Mouse (Mus musculus) heart, embryonic 10.5 days (tissue): Measurements from ENCODE around the gene Rab3gap1. TPM values are rescaled to one million over a fixed set of nuclear protein-coding genes. Genes with fewer than 3 reads are reported as not detected.

Source experiments
- DNase-seq: peaks from one replicate; pipeline ENCODE4 v3.0.0-alpha.2; 2017; ENCODE audit warnings: low spot score
- H3K27ac ChIP-seq: fragments of 300-500 bp; sonication (generic); 2 replicates; pipeline ENCODE4 v1.5.1; 2016; ENCODE audit warnings: mild to moderate bottlenecking
- H3K27me3 ChIP-seq: fragments of 300-500 bp; sonication (generic); 2 replicates; pipeline ENCODE4 v1.6.1; 2016; ENCODE audit warnings: mild to moderate bottlenecking; ENCODE audit not compliant: poor library complexity, insufficient read depth, severe bottlenecking
- H3K36me3 ChIP-seq: fragments of 300-500 bp; sonication (generic); 2 replicates; pipeline ENCODE4 v1.6.1; 2016; ENCODE audit warnings: mild to moderate bottlenecking, moderate library complexity
- H3K4me1 ChIP-seq: fragments of 300-500 bp; sonication (generic); 2 replicates; pipeline ENCODE4 v1.6.1; 2016; ENCODE audit warnings: mild to moderate bottlenecking
- H3K4me3 ChIP-seq: fragments of 300-500 bp; sonication (generic); 2 replicates; pipeline ENCODE4 v1.5.1; 2016; ENCODE audit warnings: mild to moderate bottlenecking, moderate library complexity
- H3K9me3 ChIP-seq: fragments of 300-500 bp; sonication (generic); 2 replicates; pipeline ENCODE4 v1.6.1; 2016; ENCODE audit warnings: mild to moderate bottlenecking, moderate library complexity
- WGBS: fragments of 180-500 bp; shearing (Covaris S2); methylation state at CpG from one replicate; pipeline ENCODE4 v1.1.7; 2016; 5-methylcytosine and 5-hydroxymethylcytosine counted together
- polyA plus RNA-seq: library from polyadenylated mRNA; unstranded; fragments of >200 nt; fragmentation: Nextera tagmentation; extraction: Ambion mirVana; gene quantifications from 2 replicates; pipeline ENCODE4 v1.2.1, GENCODE M21; 2016

The Rab3gap1 gene
- polyA plus RNA-seq, 1 experiment from 2014 or later: 19.2 TPM

GRCm38 (mm10) chr1:127859799-127860400 is 8.7 kb upstream of the Rab3gap1 start:
- Histone ChIP-seq H3K4me3 (no peak overlapping the region), H3K36me3 (no peaks in the 10 kb centered on the region), H3K27me3 (no peaks in the 10 kb centered on the region), H3K27ac (no peak overlapping the region), H3K4me1 (no peaks in the 10 kb centered on the region), H3K9me3 (no peaks in the 10 kb centered on the region)
- WGBS: 77% methylated on average over 6 of the region's 6 CpGs
- DNase-seq: no peak

- Histone ChIP-seq H3K9me3 (no peaks in the 10 kb centered on the region), H3K27ac (no peak overlapping the region), H3K4me1 (no peaks in the 10 kb centered on the region), H3K36me3 (no peaks in the 10 kb centered on the region), H3K4me3 (no peak overlapping the region), H3K27me3 (no peaks in the 10 kb centered on the region)
- no peak for DNase-seq
- 87% methylated on average over 4 of the region's 4 CpGs for WGBS
Measured at GRCm38 (mm10) chr1:127860492-127860891, 8.1 kb upstream of the Rab3gap1 start.

DNA sequence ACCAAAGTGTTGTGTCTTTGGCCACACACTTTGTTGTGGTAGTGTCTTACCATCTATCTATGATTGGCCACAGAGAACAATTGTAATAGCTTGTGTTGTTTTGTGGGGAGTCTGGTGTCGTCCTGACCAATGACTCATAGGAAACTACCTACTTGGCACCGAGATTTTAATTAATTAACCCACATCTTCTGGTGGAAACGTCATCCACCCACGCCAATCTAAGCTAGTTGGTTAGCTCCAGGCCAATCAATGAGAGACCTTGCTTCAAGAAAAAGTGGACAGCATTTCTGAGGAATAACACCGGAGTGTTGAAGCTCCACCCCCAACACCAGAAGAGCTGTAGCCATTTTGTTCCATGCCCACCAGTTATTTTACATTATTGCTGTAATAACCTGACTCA is 6.7 kb upstream of the Rab3gap1 start:
- no peak for DNase-seq
- Histone ChIP-seq H3K27ac (no peak overlapping the region), H3K36me3 (no peaks in the 10 kb centered on the region), H3K4me1 (no peaks in the 10 kb centered on the region), H3K9me3 (no peaks in the 10 kb centered on the region), H3K27me3 (no peaks in the 10 kb centered on the region), H3K4me3 (no peak overlapping the region)
- WGBS: 88% methylated on average over 5 of the region's 5 CpGs

GRCm38 (mm10) chr1:127863806-127864205 is 4.8 kb upstream of the Rab3gap1 start:
- H3K27ac ChIP-seq: no peak overlapping the region
- WGBS: 77% methylated on average over 7 of the region's 7 CpGs
- H3K36me3 ChIP-seq: no peaks in the 10 kb centered on the region
- no peak for DNase-seq
- H3K27me3 ChIP-seq: no peaks in the 10 kb centered on the region
- no peaks in the 10 kb centered on the region for H3K4me1 ChIP-seq
- H3K9me3 ChIP-seq: no peaks in the 10 kb centered on the region
- no peak overlapping the region for H3K4me3 ChIP-seq

GRCm38 (mm10) chr1:127869276-127869675 is 703 bp downstream of the Rab3gap1 start:
- WGBS: 45% methylated on average over 8 of the region's 8 CpGs
- Histone ChIP-seq H3K36me3 (peaks cover 27% of the 10 kb centered on the region), H3K4me3 (peak overlapping the region; percentile 69), H3K27me3 (no peaks in the 10 kb centered on the region), H3K4me1 (0 out of 2 replicates have a peak, but pooled peaks cover 3% of the 10 kb centered on the region), H3K27ac (peak overlapping the region; percentile 89), H3K9me3 (no peaks in the 10 kb centered on the region)
- no peak for DNase-seq

DNA sequence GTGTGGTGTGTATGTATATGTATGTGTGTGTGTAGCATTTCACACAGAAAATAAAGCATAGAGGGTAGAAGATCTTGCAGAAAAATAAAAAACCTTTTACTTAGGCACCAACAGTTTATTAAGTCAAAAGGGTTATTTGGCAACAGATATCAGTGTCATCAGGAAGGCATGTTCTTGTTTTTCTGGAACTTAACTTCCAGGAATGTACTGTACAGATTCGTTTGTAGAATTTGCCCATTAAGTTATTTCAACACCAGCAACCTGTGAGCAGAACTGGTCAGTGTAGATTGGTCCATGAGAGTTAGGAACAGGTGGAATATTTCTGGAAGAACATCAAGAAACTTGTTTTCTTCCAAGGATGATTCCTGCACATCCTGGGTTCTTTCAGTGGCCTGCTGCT is 30.8 kb downstream of the Rab3gap1 start:
- DNase-seq: no peak
- 81% methylated on average over 1 of the region's 1 CpGs for WGBS
- no peak overlapping the region for H3K4me3 ChIP-seq
- no peaks in the 10 kb centered on the region for H3K9me3 ChIP-seq
- peaks cover 11% of the 10 kb centered on the region; the same call in 1 of the 2 replicates for H3K36me3 ChIP-seq
- no peaks in the 10 kb centered on the region for H3K27me3 ChIP-seq
- no peaks in the 10 kb centered on the region for H3K4me1 ChIP-seq
- no peak overlapping the region for H3K27ac ChIP-seq

DNA sequence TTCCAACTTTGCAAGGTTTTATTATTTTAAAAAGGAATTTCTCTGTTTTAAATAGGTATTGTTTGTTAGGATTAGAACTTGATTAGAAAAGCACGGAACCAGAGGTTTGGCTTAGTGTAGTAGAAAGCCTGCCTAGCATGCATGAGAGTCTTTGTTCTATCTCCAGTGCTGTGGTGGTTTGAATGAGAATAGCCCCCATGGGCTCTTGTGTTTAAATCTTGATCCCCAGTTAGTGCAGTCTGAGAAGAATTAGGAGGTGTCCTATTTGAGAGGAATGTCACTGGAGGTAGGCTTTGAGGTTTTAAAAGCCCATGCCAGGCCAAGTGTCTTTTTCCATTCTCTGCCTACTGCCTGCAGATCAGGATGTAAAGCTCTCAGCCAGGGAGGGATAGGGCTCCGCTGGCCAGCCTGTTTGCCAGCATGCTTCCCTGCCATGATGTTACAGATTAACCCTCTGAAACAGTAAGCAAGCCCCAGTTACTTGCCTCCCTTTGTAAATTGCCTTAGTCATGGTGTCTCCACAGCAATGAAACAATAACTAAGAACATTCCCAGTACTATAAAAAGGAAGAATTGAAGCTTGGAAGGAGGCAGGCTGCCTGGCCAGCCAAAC is 36.3 kb downstream of the Rab3gap1 start:
- Histone ChIP-seq H3K4me1 (no peaks in the 10 kb centered on the region), H3K36me3 (peaks cover 33% of the 10 kb centered on the region; the same call in 1 of the 2 replicates), H3K4me3 (no peak overlapping the region), H3K9me3 (no peaks in the 10 kb centered on the region), H3K27me3 (no peaks in the 10 kb centered on the region), H3K27ac (no peak overlapping the region)
- WGBS: 76% methylated on average over 2 of the region's 2 CpGs
- DNase-seq: no peak

DNA sequence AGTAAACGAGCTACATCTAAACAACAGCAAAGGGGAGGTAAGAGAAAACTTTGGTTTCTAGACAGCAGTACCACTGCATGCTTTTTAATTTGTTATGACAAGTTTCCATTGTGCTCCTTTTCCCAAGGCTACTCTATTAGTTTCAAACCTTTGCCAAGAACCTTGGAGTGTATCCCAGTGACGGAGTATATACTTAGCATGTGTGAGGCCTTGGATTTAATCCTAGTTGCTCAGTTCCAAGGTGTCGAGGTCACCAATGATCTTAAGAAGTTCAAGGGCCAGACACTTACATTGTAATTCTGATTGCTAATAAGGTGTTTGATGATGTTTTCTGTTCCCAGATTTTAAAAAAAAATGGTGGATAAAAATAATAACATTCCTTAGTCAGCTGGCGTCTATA is 44.5 kb downstream of the Rab3gap1 start:
- WGBS: 92% methylated on average over 4 of the region's 4 CpGs
- DNase-seq: no peak
- peaks cover 29% of the 10 kb centered on the region; the same call in 1 of the 2 replicates for H3K36me3 ChIP-seq
- no peak overlapping the region for H3K4me3 ChIP-seq
- no peaks in the 10 kb centered on the region for H3K27me3 ChIP-seq
- H3K4me1 ChIP-seq: no peaks in the 10 kb centered on the region
- H3K27ac ChIP-seq: no peak overlapping the region
- no peaks in the 10 kb centered on the region for H3K9me3 ChIP-seq

GRCm38 (mm10) chr1:127915316-127915715 is 46.7 kb downstream of the Rab3gap1 start:
- Histone ChIP-seq H3K4me1 (no peaks in the 10 kb centered on the region), H3K27ac (no peak overlapping the region), H3K9me3 (no peaks in the 10 kb centered on the region), H3K4me3 (no peak overlapping the region), H3K27me3 (no peaks in the 10 kb centered on the region), H3K36me3 (peaks cover 34% of the 10 kb centered on the region)
- WGBS: 71% methylated on average over 6 of the region's 6 CpGs
- no peak for DNase-seq

- WGBS: 44% methylated on average over 1 of the region's 1 CpGs
- H3K4me1 ChIP-seq: no peaks in the 10 kb centered on the region
- peaks cover 34% of the 10 kb centered on the region for H3K36me3 ChIP-seq
- H3K4me3 ChIP-seq: no peak overlapping the region
- no peak overlapping the region for H3K27ac ChIP-seq
- no peaks in the 10 kb centered on the region for H3K27me3 ChIP-seq
- no peak for DNase-seq
- H3K9me3 ChIP-seq: no peaks in the 10 kb centered on the region
Measured at GRCm38 (mm10) chr1:127915802-127916201, 47.2 kb downstream of the Rab3gap1 start.

DNA sequence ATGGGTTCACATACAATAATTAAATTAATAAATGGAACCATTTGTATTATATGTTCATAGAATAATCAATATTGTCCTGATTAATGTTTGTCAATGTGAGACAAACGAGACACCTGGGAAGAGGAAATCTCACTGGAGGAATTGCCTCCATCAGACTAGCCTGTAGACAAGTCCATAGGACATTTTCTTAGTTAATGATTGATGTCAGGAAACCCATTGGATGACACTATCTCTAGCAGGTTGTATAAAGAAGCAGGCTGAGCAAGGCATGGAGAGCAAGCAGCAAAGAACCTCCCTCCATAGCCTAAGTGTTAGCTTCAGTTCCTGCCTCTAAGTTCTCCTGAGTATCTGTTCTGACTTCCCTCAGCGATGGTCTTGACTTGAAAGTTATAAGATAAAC is 64.8 kb downstream of the Rab3gap1 start:
- WGBS: 94% methylated on average over 2 of the region's 2 CpGs
- H3K4me1 ChIP-seq: no peaks in the 10 kb centered on the region
- H3K36me3 ChIP-seq: peaks cover 67% of the 10 kb centered on the region
- no peak for DNase-seq
- no peak overlapping the region for H3K27ac ChIP-seq
- H3K27me3 ChIP-seq: no peaks in the 10 kb centered on the region
- peaks cover 1% of the 10 kb centered on the region; the same call in 1 of the 2 replicates for H3K9me3 ChIP-seq
- no peak overlapping the region for H3K4me3 ChIP-seq

GRCm38 (mm10) chr1:127934322-127934721 is 65.7 kb downstream of the Rab3gap1 start:
- no peak overlapping the region for H3K4me3 ChIP-seq
- no peak for DNase-seq
- H3K9me3 ChIP-seq: peaks cover 8% of the 10 kb centered on the region; the same call in 1 of the 2 replicates
- no peaks in the 10 kb centered on the region for H3K4me1 ChIP-seq
- no peak overlapping the region for H3K27ac ChIP-seq
- H3K36me3 ChIP-seq: peaks cover 70% of the 10 kb centered on the region
- 92% methylated on average over 5 of the region's 5 CpGs for WGBS
- H3K27me3 ChIP-seq: no peaks in the 10 kb centered on the region

GRCm38 (mm10) chr1:127937277-127937676 is 68.7 kb downstream of the Rab3gap1 start:
- no peaks in the 10 kb centered on the region for H3K27me3 ChIP-seq
- H3K36me3 ChIP-seq: peaks cover 76% of the 10 kb centered on the region
- no peak overlapping the region for H3K27ac ChIP-seq
- WGBS: 81% methylated on average over 8 of the region's 8 CpGs
- DNase-seq: no peak
- H3K4me3 ChIP-seq: no peak overlapping the region
- H3K9me3 ChIP-seq: peaks cover 8% of the 10 kb centered on the region; the same call in 1 of the 2 replicates
- no peaks in the 10 kb centered on the region for H3K4me1 ChIP-seq
